Mouse (Mus musculus): ENCODE measurements at regions not wholly inside any gene's neighbourhood (a gene's known extent, or its start where the extent isn't known, plus 50 kb on each side); places are given as distances from the start of the nearest gene placed in this dataset.

GRCm38 (mm10) chr2:50961049-50961448 lies 187.9 kb downstream of the Rnd3 start:
- Histone ChIP-seq H3K4me2 (replicated peaks) (no peak overlapping the region), H3K9me3 (no peaks in the 10 kb centered on the region), H3K9ac (no peak overlapping the region), H3K27me3 (replicated peaks) (no peaks in the 10 kb centered on the region), H3K4me3 (replicated peaks) (no peak overlapping the region), H3K36me3 (no peaks in the 10 kb centered on the region), H3K4me1 (replicated peaks) (no peaks in the 10 kb centered on the region), H3K27ac (no peak overlapping the region)
- ATAC-seq: no peak
- WGBS: 39% methylated on average over 4 of the region's 4 CpGs

GRCm38 (mm10) chr2:50959323-50959722 lies 189.6 kb downstream of the Rnd3 start:
- H3K27me3 ChIP-seq (replicated peaks): no peaks in the 10 kb centered on the region
- H3K4me1 ChIP-seq (replicated peaks): no peaks in the 10 kb centered on the region
- ATAC-seq: no peak
- 47% methylated on average over 9 of the region's 9 CpGs for WGBS
- no peaks in the 10 kb centered on the region for H3K9me3 ChIP-seq
- no peak overlapping the region for H3K4me3 ChIP-seq (replicated peaks)
- no peaks in the 10 kb centered on the region for H3K36me3 ChIP-seq
- H3K27ac ChIP-seq: no peak overlapping the region
- H3K4me2 ChIP-seq (replicated peaks): no peak overlapping the region
- no peak overlapping the region for H3K9ac ChIP-seq

- H3K4me1 ChIP-seq (replicated peaks): no peaks in the 10 kb centered on the region
- no peak overlapping the region for H3K27ac ChIP-seq
- H3K4me3 ChIP-seq (replicated peaks): no peak overlapping the region
- WGBS: 78% methylated on average over 6 of the region's 6 CpGs
- no peaks in the 10 kb centered on the region for H3K36me3 ChIP-seq
- no peak for ATAC-seq
- H3K9ac ChIP-seq: no peak overlapping the region
- H3K4me2 ChIP-seq (replicated peaks): no peak overlapping the region
- no peaks in the 10 kb centered on the region for H3K27me3 ChIP-seq (replicated peaks)
- no peaks in the 10 kb centered on the region for H3K9me3 ChIP-seq
These were observed 194.4 kb downstream of the Rnd3 start for GRCm38 (mm10) chr2:50954361-50955066.

- Histone ChIP-seq H3K4me3 (replicated peaks) (no peak overlapping the region), H3K9me3 (no peaks in the 10 kb centered on the region), H3K9ac (no peak overlapping the region), H3K4me2 (replicated peaks) (no peak overlapping the region), H3K27ac (no peak overlapping the region), H3K36me3 (no peaks in the 10 kb centered on the region), H3K4me1 (replicated peaks) (no peaks in the 10 kb centered on the region), H3K27me3 (replicated peaks) (no peaks in the 10 kb centered on the region)
- 70% methylated on average over 3 of the region's 3 CpGs for WGBS
- peak; percentile 98 for ATAC-seq
These were observed 197.9 kb downstream of the Rnd3 start for GRCm38 (mm10) chr2:50951027-50951426.

DNA sequence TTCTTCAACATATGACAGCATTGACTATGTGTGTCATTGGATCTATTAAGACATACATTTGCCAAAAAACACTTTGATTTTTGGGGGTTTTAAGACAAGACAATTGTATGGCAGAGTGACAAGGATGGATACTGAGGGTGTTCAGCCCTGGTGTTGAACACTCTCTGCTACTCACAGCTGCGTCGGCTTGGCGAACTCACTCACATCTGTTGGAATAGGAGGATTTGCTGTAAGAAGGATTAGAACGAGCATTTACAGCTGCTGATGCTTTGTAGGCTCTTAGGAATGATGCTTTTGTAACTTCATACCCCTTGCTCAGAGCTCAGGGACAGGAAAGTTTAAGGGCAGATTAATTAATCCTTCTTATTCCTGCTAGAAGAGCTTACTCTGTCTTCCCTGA lies 199.2 kb downstream of the Rnd3 start:
- H3K9me3 ChIP-seq: no peaks in the 10 kb centered on the region
- ATAC-seq: no peak
- no peak overlapping the region for H3K9ac ChIP-seq
- no peaks in the 10 kb centered on the region for H3K27me3 ChIP-seq (replicated peaks)
- H3K27ac ChIP-seq: no peak overlapping the region
- no peak overlapping the region for H3K4me3 ChIP-seq (replicated peaks)
- H3K4me2 ChIP-seq (replicated peaks): no peak overlapping the region
- 85% methylated on average over 4 of the region's 4 CpGs for WGBS
- H3K4me1 ChIP-seq (replicated peaks): no peaks in the 10 kb centered on the region
- no peaks in the 10 kb centered on the region for H3K36me3 ChIP-seq

DNA sequence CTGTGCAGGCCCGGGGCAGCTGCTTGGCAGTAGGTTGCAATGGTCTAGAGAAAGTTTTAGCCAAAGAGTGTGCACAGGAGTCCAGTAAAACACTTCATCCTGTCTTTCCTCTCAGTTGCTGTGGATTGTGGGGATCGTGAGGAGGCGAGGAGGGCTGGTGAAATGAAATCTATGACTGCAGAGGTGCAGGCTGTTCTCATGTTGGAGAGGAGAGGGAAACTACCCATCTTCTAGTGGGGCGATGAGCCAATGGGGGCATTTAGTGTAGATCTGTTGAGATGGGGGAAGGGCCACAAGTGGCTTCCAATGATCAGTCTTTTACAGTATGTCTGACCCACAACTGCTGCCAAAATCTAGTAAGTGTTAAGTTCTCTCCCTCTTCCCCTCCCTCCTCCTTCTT lies 203.4 kb downstream of the Rnd3 start:
- Histone ChIP-seq H3K9me3 (no peaks in the 10 kb centered on the region), H3K27me3 (replicated peaks) (no peaks in the 10 kb centered on the region), H3K27ac (no peak overlapping the region), H3K4me2 (replicated peaks) (no peak overlapping the region), H3K4me1 (replicated peaks) (no peaks in the 10 kb centered on the region), H3K4me3 (replicated peaks) (no peak overlapping the region), H3K36me3 (no peaks in the 10 kb centered on the region), H3K9ac (no peak overlapping the region)
- no peak for ATAC-seq
- WGBS: 87% methylated on average over 4 of the region's 4 CpGs

DNA sequence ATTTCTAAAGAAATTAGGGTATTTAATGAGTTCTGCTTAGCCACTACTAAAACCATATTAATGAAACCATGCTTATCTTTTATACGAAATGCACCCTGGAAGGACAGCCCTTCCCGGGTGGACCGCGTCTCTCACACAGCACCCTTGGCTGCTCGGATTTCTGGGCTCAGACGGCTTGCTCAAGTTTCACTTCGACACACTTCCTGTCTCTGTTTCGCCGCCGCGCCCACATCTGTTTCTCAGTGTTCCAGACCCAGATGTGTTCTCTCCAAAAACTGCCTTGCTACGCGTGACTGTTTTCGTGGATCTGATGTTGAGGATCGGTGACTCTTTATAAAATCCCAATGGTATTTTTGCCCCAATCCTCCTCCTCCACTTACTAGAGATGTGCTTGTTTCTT lies 205.7 kb downstream of the Rnd3 start:
- Histone ChIP-seq H3K27me3 (replicated peaks) (no peaks in the 10 kb centered on the region), H3K4me2 (replicated peaks) (no peak overlapping the region), H3K9ac (no peak overlapping the region), H3K9me3 (no peaks in the 10 kb centered on the region), H3K27ac (no peak overlapping the region), H3K4me3 (replicated peaks) (no peak overlapping the region), H3K4me1 (replicated peaks) (no peaks in the 10 kb centered on the region), H3K36me3 (no peaks in the 10 kb centered on the region)
- 78% methylated on average over 15 of the region's 15 CpGs for WGBS
- no peak for ATAC-seq

GRCm38 (mm10) chr2:50942741-50943140 lies 206.2 kb downstream of the Rnd3 start:
- ATAC-seq: no peak
- WGBS: 86% methylated on average over 11 of the region's 11 CpGs
- H3K9ac ChIP-seq: no peak overlapping the region
- H3K27me3 ChIP-seq (replicated peaks): no peaks in the 10 kb centered on the region
- H3K4me2 ChIP-seq (replicated peaks): no peak overlapping the region
- no peaks in the 10 kb centered on the region for H3K9me3 ChIP-seq
- H3K36me3 ChIP-seq: no peaks in the 10 kb centered on the region
- no peak overlapping the region for H3K27ac ChIP-seq
- no peaks in the 10 kb centered on the region for H3K4me1 ChIP-seq (replicated peaks)
- no peak overlapping the region for H3K4me3 ChIP-seq (replicated peaks)

GRCm38 (mm10) chr2:50932936-50933335 lies 216.0 kb downstream of the Rnd3 start:
- Histone ChIP-seq H3K4me2 (replicated peaks) (no peak overlapping the region), H3K27me3 (replicated peaks) (no peaks in the 10 kb centered on the region), H3K9ac (no peak overlapping the region), H3K36me3 (no peaks in the 10 kb centered on the region), H3K27ac (no peak overlapping the region), H3K4me1 (replicated peaks) (no peaks in the 10 kb centered on the region), H3K4me3 (replicated peaks) (no peak overlapping the region), H3K9me3 (no peaks in the 10 kb centered on the region)
- ATAC-seq: no peak
- 47% methylated on average over 7 of the region's 7 CpGs for WGBS

DNA sequence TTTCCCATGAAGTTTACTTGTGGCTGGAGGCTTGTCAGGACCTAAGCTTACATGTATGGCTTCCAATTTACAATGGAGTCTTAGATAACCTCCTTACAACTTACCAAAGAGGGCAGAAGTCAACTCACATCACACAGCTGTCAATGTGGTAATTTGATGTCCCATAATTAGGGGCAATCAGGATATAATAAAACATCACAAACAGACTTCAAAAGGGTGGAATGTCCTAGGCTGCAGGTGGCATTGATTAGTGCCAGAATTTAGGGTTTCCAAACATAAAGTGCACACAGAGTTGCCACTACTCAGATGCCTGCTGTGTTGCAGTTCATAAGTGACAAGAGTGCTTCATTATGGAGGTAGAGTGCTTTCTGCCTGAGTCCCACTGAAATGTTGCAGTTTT lies 227.9 kb downstream of the Rnd3 start:
- H3K27ac ChIP-seq: no peak overlapping the region
- ATAC-seq: no peak
- H3K4me1 ChIP-seq (replicated peaks): no peaks in the 10 kb centered on the region
- H3K4me3 ChIP-seq (replicated peaks): no peak overlapping the region
- no peak overlapping the region for H3K9ac ChIP-seq
- no peaks in the 10 kb centered on the region for H3K9me3 ChIP-seq
- no peaks in the 10 kb centered on the region for H3K27me3 ChIP-seq (replicated peaks)
- H3K36me3 ChIP-seq: no peaks in the 10 kb centered on the region
- H3K4me2 ChIP-seq (replicated peaks): no peak overlapping the region

DNA sequence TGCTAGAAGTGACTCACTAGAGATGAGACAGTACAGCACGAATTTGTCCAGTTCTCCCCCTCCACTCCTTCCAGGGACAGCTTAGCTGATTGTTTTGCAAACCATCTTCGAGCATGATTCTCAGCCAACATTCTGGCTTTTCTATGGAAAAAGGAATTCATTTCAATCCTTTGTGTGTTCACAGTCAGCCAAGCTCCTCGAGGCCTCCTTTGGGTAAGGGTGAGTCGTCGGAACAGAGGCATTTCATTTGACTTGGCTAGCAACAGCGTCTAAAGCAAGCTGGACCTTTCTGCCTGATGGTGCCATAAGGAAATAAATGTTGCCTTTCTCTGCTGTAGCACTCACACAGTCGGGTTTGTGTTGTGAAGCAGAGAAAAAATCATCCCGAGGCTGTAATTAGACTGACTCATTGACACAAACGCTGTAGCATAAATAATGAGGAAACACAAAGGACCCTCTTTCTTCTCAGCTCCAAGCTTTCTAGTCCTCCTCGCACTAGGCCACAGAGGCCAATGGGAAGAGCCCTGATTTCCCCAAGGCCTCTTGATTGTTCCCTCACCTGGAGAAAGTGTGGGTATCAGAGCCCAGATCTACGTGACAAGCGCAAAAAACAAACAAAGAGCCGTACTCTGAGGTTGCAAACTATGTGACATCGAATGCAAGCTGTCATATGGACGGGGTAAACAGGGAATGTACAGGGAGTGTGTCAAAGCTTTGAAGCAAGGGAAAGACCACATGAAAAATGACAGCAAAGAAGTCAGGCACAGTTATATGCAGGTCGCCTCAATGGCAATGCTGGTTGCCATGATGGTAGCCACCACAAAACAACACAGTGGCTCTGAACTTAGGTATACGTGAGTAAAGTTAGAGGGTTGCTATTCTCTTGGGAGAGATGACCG lies 232.3 kb downstream of the Rnd3 start:
- Histone ChIP-seq H3K4me2 (replicated peaks) (no peak overlapping the region), H3K36me3 (no peaks in the 10 kb centered on the region), H3K27ac (no peak overlapping the region), H3K9me3 (no peaks in the 10 kb centered on the region), H3K27me3 (replicated peaks) (no peaks in the 10 kb centered on the region), H3K9ac (no peak overlapping the region), H3K4me3 (replicated peaks) (no peak overlapping the region), H3K4me1 (replicated peaks) (no peaks in the 10 kb centered on the region)
- WGBS: 64% methylated on average over 18 of the region's 18 CpGs
- no peak for ATAC-seq

DNA sequence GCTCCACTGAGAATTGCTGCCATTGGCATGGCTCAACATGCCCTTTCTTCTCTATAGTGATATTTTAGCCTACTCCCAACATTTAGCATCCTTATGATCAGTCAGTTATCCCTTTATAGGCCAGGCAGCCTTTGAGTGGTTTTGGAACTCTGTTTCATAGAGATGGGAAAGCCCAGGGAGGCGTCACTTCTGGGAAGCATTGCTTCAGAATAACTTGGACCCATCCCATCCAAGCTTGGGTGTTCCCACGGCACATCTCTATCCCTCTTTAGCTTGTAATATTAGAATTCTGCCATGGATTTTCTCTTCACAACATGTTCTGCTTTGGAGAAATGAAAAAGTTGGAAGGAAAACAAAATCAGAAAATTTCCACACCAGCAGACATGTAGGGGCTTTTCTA lies 233.8 kb downstream of the Rnd3 start:
- Histone ChIP-seq H3K4me1 (replicated peaks) (no peaks in the 10 kb centered on the region), H3K9me3 (no peaks in the 10 kb centered on the region)
- WGBS: 90% methylated on average over 2 of the region's 2 CpGs

GRCm38 (mm10) chr2:50914176-50914575 lies 234.7 kb downstream of the Rnd3 start:
- Histone ChIP-seq H3K36me3 (no peaks in the 10 kb centered on the region), H3K27ac (no peak overlapping the region), H3K4me2 (replicated peaks) (no peak overlapping the region), H3K9ac (no peak overlapping the region), H3K4me1 (replicated peaks) (no peaks in the 10 kb centered on the region), H3K27me3 (replicated peaks) (no peaks in the 10 kb centered on the region), H3K4me3 (replicated peaks) (no peak overlapping the region), H3K9me3 (no peaks in the 10 kb centered on the region)
- no peak for ATAC-seq

More for the DNA sequence above, 233.8 kb downstream of the Rnd3 start:
- Histone ChIP-seq H3K36me3 (no peaks in the 10 kb centered on the region), H3K27me3 (replicated peaks) (no peaks in the 10 kb centered on the region), H3K4me2 (replicated peaks) (no peak overlapping the region), H3K4me3 (replicated peaks) (no peak overlapping the region), H3K9ac (no peak overlapping the region), H3K27ac (no peak overlapping the region)
- no peak for ATAC-seq
